Mouse (Mus musculus) stomach, postnatal 0 days (tissue): ENCODE data around the gene Vezf1.

Experiments used
- CTCF ChIP-seq: IDR thresholded peaks from 2 replicates; pipeline ENCODE4 v1.5.1; 2016; ENCODE audit warnings: antibody characterized with exemption, low read depth, mild to moderate bottlenecking, moderate library complexity
- EP300 ChIP-seq: optimal IDR thresholded peaks from 2 replicates; pipeline ENCODE3; 2016; ENCODE audit warnings: antibody characterized with exemption

GRCm38 (mm10) chr11:88035970-88036369 is 32.1 kb upstream of the Vezf1 start:
- TF ChIP-seq CTCF: no peak
- TF ChIP-seq EP300: no peak
